Mouse (Mus musculus) neural tube, embryonic 12.5 days (tissue): ENCODE data around the gene Sult5a1. TPM values are rescaled to one million over a fixed set of nuclear protein-coding genes. Genes with fewer than 3 reads are reported as not detected.
"Not testable (repeated sequence)": the region's sequence is repeated elsewhere in the genome, so short reads cannot be mapped to it uniquely, and the experiment has no call there.

Experiments
- ATAC-seq: fragments of 200-750 bp; cut with Nextera tagmentation; 2 replicates; pipeline ENCODE4 v1.8.0; 2017; ENCODE audit warnings: low read depth, mild to moderate bottlenecking, moderate TSS enrichment, moderate library complexity; ENCODE audit not compliant: low FRiP score
- H3K27ac ChIP-seq: fragments of 300-500 bp; sonication (generic); 2 replicates; pipeline ENCODE4 v1.5.1; 2016
- H3K27me3 ChIP-seq: fragments of 300-500 bp; sonication (generic); replicated peaks from 2 replicates; pipeline ENCODE4 v1.6.1; 2016; ENCODE audit warnings: mild to moderate bottlenecking
- H3K36me3 ChIP-seq: fragments of 300-500 bp; sonication (generic); 2 replicates; pipeline ENCODE4 v1.6.1; 2016; ENCODE audit warnings: mild to moderate bottlenecking
- H3K4me1 ChIP-seq: fragments of 300-500 bp; sonication (generic); 2 replicates; pipeline ENCODE4 v1.6.1; 2016
- H3K4me2 ChIP-seq: fragments of 300-500 bp; sonication (generic); replicated peaks from 2 replicates; pipeline ENCODE4 v1.6.1; 2016; ENCODE audit warnings: mild to moderate bottlenecking
- H3K4me3 ChIP-seq: fragments of 300-500 bp; sonication (generic); 2 replicates; pipeline ENCODE4 v1.5.1; 2016
- H3K9ac ChIP-seq: fragments of 300-500 bp; sonication (generic); 2 replicates; pipeline ENCODE4 v1.6.1; 2016; ENCODE audit warnings: mild to moderate bottlenecking
- H3K9me3 ChIP-seq: fragments of 300-500 bp; sonication (generic); 2 replicates; pipeline ENCODE4 v1.6.1; 2016; ENCODE audit warnings: mild to moderate bottlenecking
- WGBS: fragments of 180-500 bp; shearing (Covaris S2); methylation state at CpG from one replicate; pipeline ENCODE4 v1.1.7; 2016; 5-methylcytosine and 5-hydroxymethylcytosine counted together
- polyA plus RNA-seq: library from polyadenylated mRNA; unstranded; fragments of >200 nt; fragmentation: Nextera tagmentation; extraction: Ambion mirVana; gene quantifications from 2 replicates; pipeline ENCODE4 v1.2.1, GENCODE M21; 2016

The Sult5a1 gene
- polyA plus RNA-seq = 3.5 and 4.0 TPM in 2 replicates

DNA sequence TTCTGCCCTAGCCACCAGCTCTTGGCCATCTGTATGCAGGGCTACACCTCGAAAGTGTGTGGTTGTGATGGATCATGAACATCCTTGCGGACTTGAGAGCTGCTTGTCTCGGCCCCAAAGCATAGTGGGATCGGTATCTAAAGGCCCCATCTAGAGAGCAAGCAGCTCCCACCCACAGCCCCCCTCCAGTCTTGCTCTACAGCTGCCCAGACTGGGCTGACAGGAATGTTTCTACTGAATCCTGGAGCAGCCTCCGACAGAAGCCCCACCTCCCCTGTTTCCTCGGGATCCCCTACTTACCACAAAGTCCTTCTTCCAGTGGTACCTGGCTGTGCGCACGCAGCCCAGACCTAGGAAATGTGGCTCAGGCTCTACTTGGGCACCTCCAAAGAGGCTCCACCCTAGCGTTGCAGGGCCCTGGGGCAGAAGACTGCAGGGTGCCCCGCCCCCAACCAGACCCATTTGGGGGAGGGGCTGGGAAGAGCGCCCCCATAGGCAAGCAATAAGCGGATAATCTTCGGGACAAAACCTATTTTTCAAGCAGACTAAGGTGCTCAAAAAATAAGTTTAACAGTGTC, at the start of gene Sult5a1:
TSS of gene Sult5a1 (minus strand) at position 428 of the 578 bp plus-strand sequence.
- Histone ChIP-seq H3K27me3 (no peaks in the 10 kb centered on the region), H3K4me3 (no peak within 1 kb of the TSS), H3K27ac (no peak within 1 kb of the TSS), H3K4me1 (no peaks in the 10 kb centered on the region), H3K36me3 (no peaks in the 10 kb centered on the region), H3K4me2 (peak within 1 kb of the TSS; percentile 36), H3K9me3 (no peaks in the 10 kb centered on the region), H3K9ac (no peak within 1 kb of the TSS)
- WGBS = 35% methylated on average over 13 of the region's 13 CpGs
- ATAC-seq = no peak

DNA sequence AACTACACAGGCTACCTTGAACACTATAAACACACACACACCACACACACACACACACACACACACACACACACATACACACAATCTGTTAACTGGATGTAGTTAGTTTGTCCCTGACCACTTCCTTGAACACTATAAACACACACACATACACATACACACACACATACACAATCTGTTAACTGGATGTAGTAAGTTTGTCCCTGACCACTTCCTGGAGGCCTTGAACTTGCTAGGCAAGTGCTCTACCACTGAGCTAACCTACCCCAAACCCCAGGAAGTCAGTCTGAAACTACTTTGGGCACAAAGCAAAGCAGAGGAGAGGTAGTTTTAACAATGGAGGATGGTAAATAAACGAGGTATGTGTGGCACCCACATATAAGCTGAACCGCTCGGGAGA, 45.5 kb upstream of the Sult5a1 start:
- Histone ChIP-seq H3K4me2 (no peak overlapping the region), H3K27ac (no peak overlapping the region), H3K27me3 (no peaks in the 10 kb centered on the region), H3K4me1 (no peaks in the 10 kb centered on the region), H3K4me3 (no peak overlapping the region), H3K9me3 (no peaks in the 10 kb centered on the region), H3K36me3 (peaks cover 41% of the 10 kb centered on the region), H3K9ac (no peak overlapping the region)
- no peak for ATAC-seq
- WGBS = 90% methylated on average over 3 of the region's 3 CpGs

DNA sequence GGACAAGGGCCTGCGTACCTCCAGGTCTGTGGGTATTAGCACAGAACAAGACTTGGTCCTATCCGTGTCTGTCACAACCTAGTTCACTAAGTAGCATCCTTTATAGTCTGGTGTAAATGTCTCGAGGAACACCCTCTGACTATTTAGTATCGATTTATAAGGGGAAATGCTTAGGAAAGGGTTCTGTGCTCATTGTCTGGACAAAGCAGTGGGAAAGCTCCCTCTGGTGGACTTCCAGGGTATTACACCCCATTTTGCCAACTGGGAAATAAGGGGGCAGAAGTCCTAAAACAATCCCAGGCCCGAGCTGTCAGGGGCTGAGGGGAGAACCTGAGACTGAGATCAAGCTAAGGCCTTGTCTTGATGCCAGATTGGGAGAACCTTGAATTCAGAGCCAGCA, 44.2 kb upstream of the Sult5a1 start:
- 0 out of 2 replicates have a peak, but pooled peaks have one; percentile 21 for ATAC-seq
- Histone ChIP-seq H3K36me3 (peaks cover 28% of the 10 kb centered on the region), H3K4me2 (no peak overlapping the region), H3K27ac (no peak overlapping the region), H3K9me3 (no peaks in the 10 kb centered on the region), H3K9ac (no peak overlapping the region), H3K27me3 (no peaks in the 10 kb centered on the region), H3K4me1 (no peaks in the 10 kb centered on the region), H3K4me3 (no peak overlapping the region)
- 26% methylated on average over 5 of the region's 5 CpGs for WGBS

DNA sequence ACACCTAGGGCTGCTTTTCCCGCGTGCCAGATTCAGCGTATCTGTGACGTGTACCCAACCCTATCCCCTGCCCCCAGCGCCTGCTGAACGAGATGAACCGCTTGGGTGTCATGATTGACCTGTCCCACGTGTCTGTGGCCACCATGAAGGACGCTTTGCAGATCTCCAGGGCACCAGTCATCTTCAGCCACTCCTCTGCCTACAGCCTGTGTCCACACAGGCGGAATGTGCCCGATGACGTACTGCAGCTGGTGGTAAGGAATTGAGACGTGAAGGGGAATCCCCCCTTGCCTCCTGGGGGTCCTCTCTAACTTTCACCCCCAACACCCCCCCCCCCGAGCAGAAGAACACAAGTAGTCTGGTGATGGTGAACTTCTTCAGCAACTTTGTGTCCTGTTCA, 41.7 kb upstream of the Sult5a1 start:
- Histone ChIP-seq H3K27me3 (no peaks in the 10 kb centered on the region), H3K36me3 (peaks cover 7% of the 10 kb centered on the region), H3K4me3 (no peak overlapping the region), H3K9me3 (no peaks in the 10 kb centered on the region), H3K9ac (no peak overlapping the region), H3K27ac (no peak overlapping the region), H3K4me1 (no peaks in the 10 kb centered on the region), H3K4me2 (no peak overlapping the region)
- ATAC-seq = no peak
- WGBS = 77% methylated on average over 14 of the region's 14 CpGs

DNA sequence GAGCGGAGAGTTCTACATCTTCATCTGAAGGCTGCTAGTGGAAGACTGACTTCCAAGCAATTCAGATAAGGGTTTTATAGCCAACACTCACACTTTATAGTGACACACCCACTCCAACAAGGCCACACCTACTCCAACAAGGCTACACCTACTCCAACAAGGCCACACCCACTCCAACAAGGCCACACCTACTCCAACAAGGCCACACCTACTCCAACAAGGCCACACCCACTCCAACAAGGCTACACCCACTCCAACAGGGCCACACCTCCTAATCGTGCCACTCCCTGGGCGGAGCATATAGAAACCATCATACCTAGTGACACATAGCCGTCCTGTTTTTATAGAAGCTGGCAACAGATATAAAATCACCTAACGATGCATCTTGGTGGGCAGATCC, 38.9 kb upstream of the Sult5a1 start:
- H3K4me1 ChIP-seq, H3K36me3 ChIP-seq, H3K9ac ChIP-seq, H3K27me3 ChIP-seq, H3K4me2 ChIP-seq, H3K9me3 ChIP-seq, ATAC-seq, H3K4me3 ChIP-seq, H3K27ac ChIP-seq: not testable (repeated sequence)
- 76% methylated on average over 5 of the region's 5 CpGs for WGBS

DNA sequence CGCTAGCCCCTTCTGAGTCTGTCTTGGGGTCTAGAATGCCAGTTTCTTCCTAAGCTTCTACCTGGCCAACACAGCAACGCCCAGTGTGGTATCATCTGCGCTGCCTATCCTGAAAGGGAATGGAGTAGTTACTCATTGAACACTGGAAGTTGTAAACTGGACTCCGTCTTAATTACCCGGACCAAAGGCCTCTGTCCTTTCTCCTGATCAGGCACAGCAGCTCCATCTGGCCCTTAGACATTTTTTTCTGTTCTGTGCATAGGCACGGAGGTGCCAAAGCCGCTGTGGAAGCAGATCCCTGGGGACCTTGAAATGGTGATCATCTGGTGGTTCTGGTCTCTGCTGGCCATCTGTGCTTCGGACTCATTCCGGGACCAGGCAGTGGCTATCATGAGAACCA, 35.7 kb upstream of the Sult5a1 start:
- no peak for ATAC-seq
- Histone ChIP-seq H3K27ac (no peak overlapping the region), H3K9me3 (no peaks in the 10 kb centered on the region), H3K4me1 (no peaks in the 10 kb centered on the region), H3K27me3 (no peaks in the 10 kb centered on the region), H3K9ac (no peak overlapping the region), H3K36me3 (no peaks in the 10 kb centered on the region), H3K4me2 (no peak overlapping the region), H3K4me3 (no peak overlapping the region)
- 79% methylated on average over 9 of the region's 9 CpGs for WGBS

DNA sequence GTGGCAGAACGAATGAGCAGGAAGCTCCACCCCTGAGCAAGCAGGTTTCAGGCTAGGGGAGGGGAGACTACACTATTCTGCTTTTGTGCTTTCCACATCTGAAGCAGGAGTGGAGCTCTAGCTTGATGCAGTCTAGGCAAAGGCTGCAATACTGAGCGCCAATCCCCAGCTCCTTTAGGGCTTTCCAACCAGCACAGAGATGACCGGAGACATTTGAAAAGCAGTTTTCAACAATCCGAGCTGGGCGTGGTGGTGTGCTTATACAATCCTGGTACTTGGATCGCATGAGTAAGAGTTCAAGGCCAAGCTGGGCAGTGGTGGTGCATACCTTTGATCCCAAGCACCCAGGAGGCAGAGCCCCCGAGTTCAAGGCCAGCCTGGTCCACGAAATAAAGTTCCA, 33.8 kb upstream of the Sult5a1 start:
- H3K4me1 ChIP-seq = no peaks in the 10 kb centered on the region
- H3K36me3 ChIP-seq = no peaks in the 10 kb centered on the region
- ATAC-seq = no peak
- WGBS = 60% methylated on average over 8 of the region's 8 CpGs
- no peak overlapping the region for H3K9ac ChIP-seq
- H3K4me2 ChIP-seq = no peak overlapping the region
- no peak overlapping the region for H3K4me3 ChIP-seq
- no peaks in the 10 kb centered on the region for H3K9me3 ChIP-seq
- no peak overlapping the region for H3K27ac ChIP-seq
- no peaks in the 10 kb centered on the region for H3K27me3 ChIP-seq

DNA sequence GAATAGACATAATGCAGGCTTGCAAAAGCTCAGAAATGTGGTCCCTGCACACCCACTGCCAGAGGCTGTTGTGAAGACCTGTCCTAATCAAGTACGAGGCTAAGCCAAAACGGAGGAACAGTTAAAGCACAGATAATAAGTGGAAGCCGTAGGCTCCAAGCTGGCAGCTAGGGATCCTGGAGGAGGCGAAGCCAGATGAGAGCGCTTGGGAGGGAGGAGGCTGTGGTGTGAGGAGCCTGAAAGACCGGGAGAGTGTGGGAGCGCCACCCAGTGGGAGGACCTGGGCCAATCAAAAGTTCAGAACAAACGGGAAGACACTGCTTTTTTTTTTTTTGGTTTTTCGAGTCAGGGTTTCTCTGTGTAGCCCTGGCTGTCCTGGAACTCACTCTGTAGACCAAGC, 32.6 kb upstream of the Sult5a1 start:
- Histone ChIP-seq H3K4me1 (0 out of 2 replicates have a peak, but pooled peaks cover 7% of the 10 kb centered on the region), H3K9ac (no peak overlapping the region), H3K9me3 (no peaks in the 10 kb centered on the region), H3K4me2 (peak overlapping the region; percentile 27), H3K36me3 (no peaks in the 10 kb centered on the region), H3K27me3 (no peaks in the 10 kb centered on the region), H3K27ac (no peak overlapping the region), H3K4me3 (no peak overlapping the region)
- ATAC-seq = no peak
- 5% methylated on average over 9 of the region's 9 CpGs for WGBS

DNA sequence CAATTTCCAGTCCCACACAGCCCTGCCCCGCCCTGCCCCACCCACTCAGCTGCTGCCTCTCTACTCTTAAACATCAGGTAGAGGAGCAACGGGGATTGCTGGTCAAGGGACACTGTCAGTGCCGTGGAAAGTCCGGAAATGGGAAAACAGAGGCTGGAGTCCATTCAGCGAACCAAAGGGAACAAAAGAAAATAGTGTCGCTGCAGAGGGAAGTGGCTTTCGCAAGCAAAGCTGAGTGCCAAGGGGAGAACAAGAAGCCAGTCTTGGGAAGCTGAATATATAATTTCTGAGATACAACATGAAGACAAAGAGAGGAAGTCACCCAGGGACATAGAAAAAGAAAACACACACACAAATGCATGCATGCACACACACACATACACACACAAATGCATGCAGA, 30.7 kb upstream of the Sult5a1 start:
- WGBS = 80% methylated on average over 7 of the region's 7 CpGs
- Histone ChIP-seq H3K4me1 (0 out of 2 replicates have a peak, but pooled peaks cover 7% of the 10 kb centered on the region), H3K4me2 (no peak overlapping the region), H3K4me3 (no peak overlapping the region), H3K9me3 (no peaks in the 10 kb centered on the region), H3K9ac (no peak overlapping the region), H3K27me3 (no peaks in the 10 kb centered on the region), H3K36me3 (no peaks in the 10 kb centered on the region), H3K27ac (no peak overlapping the region)
- ATAC-seq = no peak

DNA sequence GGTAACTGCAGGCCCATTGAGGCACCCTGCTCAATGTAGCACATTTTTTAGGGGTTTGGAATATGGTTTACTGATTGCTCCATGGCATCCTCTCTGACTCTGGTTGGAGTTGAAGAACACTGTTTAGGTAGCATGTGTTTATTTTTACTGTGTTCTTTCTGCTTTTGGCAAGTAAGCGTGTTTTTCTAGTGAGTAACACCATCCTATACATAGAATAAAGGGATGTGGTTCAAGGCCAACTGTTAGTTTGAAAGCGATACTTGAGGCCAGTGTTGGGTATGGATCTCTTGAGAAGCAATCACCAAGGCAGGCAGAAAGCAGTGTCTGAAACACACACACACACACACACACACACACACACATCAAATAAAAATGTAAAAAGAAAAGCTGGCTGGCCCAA, 29.9 kb upstream of the Sult5a1 start:
- 0 out of 2 replicates have a peak, but pooled peaks cover 7% of the 10 kb centered on the region for H3K4me1 ChIP-seq
- H3K27me3 ChIP-seq = no peaks in the 10 kb centered on the region
- H3K4me3 ChIP-seq = no peak overlapping the region
- H3K27ac ChIP-seq = no peak overlapping the region
- no peak overlapping the region for H3K4me2 ChIP-seq
- H3K9me3 ChIP-seq = no peaks in the 10 kb centered on the region
- ATAC-seq = no peak
- H3K9ac ChIP-seq = no peak overlapping the region
- WGBS = 85% methylated on average over 2 of the region's 2 CpGs
- no peaks in the 10 kb centered on the region for H3K36me3 ChIP-seq

DNA sequence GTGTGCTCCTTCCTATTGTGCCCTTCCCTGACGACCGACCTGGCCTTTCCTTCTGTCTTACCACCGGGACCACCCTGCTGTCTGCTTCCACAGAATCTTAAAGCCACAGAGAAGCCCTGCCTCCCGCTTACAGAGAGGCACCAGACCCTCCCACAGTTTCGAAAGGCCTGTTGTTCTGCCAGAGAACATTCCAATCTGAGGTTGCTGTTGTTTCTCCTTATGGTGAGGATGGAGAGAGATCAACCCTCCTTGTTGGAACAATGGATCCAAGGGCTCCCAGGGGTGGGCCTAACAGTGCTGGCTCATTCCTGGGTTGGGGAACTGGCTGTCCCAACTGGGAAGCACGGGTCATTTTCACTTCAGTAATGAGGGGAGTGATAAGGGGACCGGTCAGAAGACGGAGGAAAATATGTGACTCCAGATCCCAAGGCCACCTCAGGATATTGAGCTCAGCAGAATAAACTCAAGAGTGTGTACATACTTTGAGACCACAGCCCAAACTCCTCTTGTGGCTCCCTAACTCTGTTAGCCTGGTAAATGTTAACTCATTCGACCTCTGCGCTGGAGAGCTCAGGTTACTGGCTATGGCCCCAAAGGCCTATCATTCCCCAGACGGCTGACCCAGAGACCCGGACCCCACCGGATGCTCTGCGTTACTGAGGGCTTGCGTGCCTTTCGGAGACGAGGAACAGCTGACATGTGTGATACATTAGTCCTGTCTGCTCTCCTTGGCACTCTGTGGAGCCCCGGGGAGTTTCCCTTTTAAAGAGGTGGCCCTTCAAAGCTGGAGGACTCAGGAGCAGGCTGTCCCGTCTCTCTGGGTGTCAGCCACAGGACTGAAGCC, 27.7 kb upstream of the Sult5a1 start, which contains the start of gene Dpep1:
TSS of gene Dpep1 (plus strand) at position 677 of the 844 bp plus-strand sequence.
- Histone ChIP-seq H3K9me3 (no peaks in the 10 kb centered on the region), H3K4me3 (no peak within 1 kb of the TSS), H3K4me1 (0 out of 2 replicates have a peak, but pooled peaks cover 7% of the 10 kb centered on the region), H3K27me3 (no peaks in the 10 kb centered on the region), H3K9ac (no peak within 1 kb of the TSS), H3K27ac (no peak within 1 kb of the TSS), H3K4me2 (no peak within 1 kb of the TSS), H3K36me3 (no peaks in the 10 kb centered on the region)
- 51% methylated on average over 19 of the region's 19 CpGs for WGBS
- no peak for ATAC-seq

DNA sequence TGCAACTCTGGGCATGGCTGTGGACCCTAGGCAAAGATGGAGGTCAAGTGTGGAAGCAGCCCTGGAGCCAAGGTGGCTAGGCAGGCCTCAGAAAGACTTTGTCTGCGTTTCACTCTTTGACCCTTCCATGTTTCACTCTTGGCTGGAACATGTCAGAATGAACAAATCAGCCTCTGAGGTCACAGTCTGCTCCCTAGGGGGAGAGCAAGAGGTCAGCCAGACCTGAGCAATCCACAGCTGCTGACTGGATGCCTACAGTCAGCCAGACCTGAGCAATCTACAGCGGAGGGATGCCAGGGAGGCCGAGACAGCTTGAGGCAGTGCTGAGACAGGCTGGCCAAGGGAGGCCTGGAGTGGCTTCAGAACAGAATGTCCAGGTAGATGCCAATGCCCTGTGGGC, 23.3 kb upstream of the Sult5a1 start:
- no peak overlapping the region for H3K27ac ChIP-seq
- no peak overlapping the region for H3K4me2 ChIP-seq
- ATAC-seq = no peak
- no peak overlapping the region for H3K4me3 ChIP-seq
- H3K9ac ChIP-seq = no peak overlapping the region
- 0 out of 2 replicates have a peak, but pooled peaks cover 4% of the 10 kb centered on the region for H3K4me1 ChIP-seq
- WGBS = 57% methylated on average over 3 of the region's 3 CpGs
- H3K36me3 ChIP-seq = no peaks in the 10 kb centered on the region
- H3K9me3 ChIP-seq = peaks cover 19% of the 10 kb centered on the region
- H3K27me3 ChIP-seq = no peaks in the 10 kb centered on the region
